Mouse (Mus musculus): ENCODE measurements at regions not wholly inside any gene's neighbourhood (a gene's known extent, or its start where the extent isn't known, plus 50 kb on each side); places are given as distances from the start of the nearest gene placed in this dataset.

DNA sequence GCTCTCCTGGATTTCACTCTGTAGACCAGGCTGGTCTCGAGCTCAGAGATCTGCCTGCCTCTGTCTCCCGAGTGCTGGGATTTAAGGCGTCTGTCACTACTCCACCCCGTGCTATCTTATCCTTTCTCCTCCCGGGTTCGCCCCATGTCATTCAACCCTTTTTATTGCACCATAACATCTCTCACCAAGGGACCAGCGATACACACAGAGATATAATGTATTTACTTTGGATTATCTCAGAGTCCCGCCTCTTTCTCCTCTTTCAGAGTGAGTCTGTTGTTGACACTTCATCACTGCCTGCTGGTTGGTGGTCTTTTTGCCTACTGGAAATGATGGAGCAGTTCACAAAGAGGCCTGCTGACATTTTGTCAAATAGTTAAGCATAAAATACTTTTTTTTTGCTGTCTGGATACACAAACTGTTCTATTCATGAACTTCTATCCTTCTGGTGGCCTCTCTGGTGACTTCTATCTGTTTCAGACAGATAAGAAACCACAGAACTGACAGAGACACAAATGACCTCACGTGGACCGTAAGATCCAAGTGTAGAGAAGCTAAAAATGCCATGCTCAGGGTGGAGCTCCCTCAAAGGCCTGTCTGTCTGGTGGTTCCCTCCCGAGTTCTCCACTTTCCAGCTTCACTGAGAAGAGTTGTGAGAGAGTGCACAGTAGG, 70.1 kb upstream of the Ranbp3l start:
- TF ChIP-seq CTCF (IDR thresholded peaks at IDR 0.05; ENCODE audit: low read depth) (no peak), EP300 (optimal IDR thresholded peaks at IDR 0.05) (no peak)
